Mouse (Mus musculus) lung, adult 2 months (tissue): ENCODE measurements around the gene Fopnl.

Experiments
- CTCF ChIP-seq: fragments of 200-500 bp; IDR thresholded peaks from 2 replicates; pipeline ENCODE4 v1.5.1; 2011; ENCODE audit warnings: mild to moderate bottlenecking, low read length, control low read depth; ENCODE audit not compliant: insufficient read depth
- POLR2A ChIP-seq: fragments of 200-500 bp; IDR thresholded peaks from 2 replicates; pipeline ENCODE4 v1.6.1; 2011; ENCODE audit warnings: low read depth, mild to moderate bottlenecking, control low read depth, low read length, borderline replicate concordance; ENCODE audit errors: extremely low read depth

GRCm38 (mm10) chr16:14352663-14353062 lies 35.5 kb upstream of the Fopnl start:
- no peak for TF ChIP-seq CTCF
- TF ChIP-seq POLR2A = no peak
